Mouse (Mus musculus): Measurements from ENCODE around the gene Gm43191. TPM values are rescaled to one million over a fixed set of nuclear protein-coding genes. Genes with fewer than 3 reads are reported as not detected.

The Gm43191 gene
- polyA plus RNA-seq (2012; rRNA removed) = not detected in 2 replicates

GRCm38 (mm10) chr3:116681160-116681559 lies at the start of gene Gm43191:
Gm43191 (minus strand) TSS chr3:116681260.
- Histone ChIP-seq H3K27ac (ENCODE audit: insufficient read depth, low read length) (no peak within 1 kb of the TSS), H3K4me3 (ENCODE audit: insufficient read depth, low read length) (no peak within 1 kb of the TSS), H3K4me1 (ENCODE audit: control insufficient read depth, insufficient read depth, low read length) (no peaks in the 10 kb centered on the region)
- no peak for TF ChIP-seq POLR2A (IDR thresholded peaks at IDR 0.05; ENCODE audit: extremely low read depth, insufficient read depth, low read length)
- TF ChIP-seq CTCF (IDR thresholded peaks at IDR 0.05; ENCODE audit: extremely low read depth, insufficient read depth, low read length) = no peak

- no peak for TF ChIP-seq POLR2A (IDR thresholded peaks at IDR 0.05; ENCODE audit: extremely low read depth, insufficient read depth, low read length)
- Histone ChIP-seq H3K4me3 (ENCODE audit: insufficient read depth, low read length) (no peak overlapping the region), H3K27ac (ENCODE audit: insufficient read depth, low read length) (no peak overlapping the region), H3K4me1 (ENCODE audit: control insufficient read depth, insufficient read depth, low read length) (no peaks in the 10 kb centered on the region)
Measured at GRCm38 (mm10) chr3:116729483-116730174, 48.6 kb upstream of the Gm43191 start.

- no peak overlapping the region for H3K4me3 ChIP-seq (ENCODE audit: insufficient read depth, low read length)
- no peak overlapping the region for H3K27ac ChIP-seq (ENCODE audit: insufficient read depth, low read length)
- no peaks in the 10 kb centered on the region for H3K4me1 ChIP-seq (ENCODE audit: control insufficient read depth, insufficient read depth, low read length)
- TF ChIP-seq POLR2A (IDR thresholded peaks at IDR 0.05; ENCODE audit: extremely low read depth, insufficient read depth, low read length) = no peak
- no peak for TF ChIP-seq CTCF (IDR thresholded peaks at IDR 0.05; ENCODE audit: extremely low read depth, insufficient read depth, low read length)
Measured at GRCm38 (mm10) chr3:116726807-116727206, 45.7 kb upstream of the Gm43191 start.

- Histone ChIP-seq H3K27ac (ENCODE audit: insufficient read depth, low read length) (no peak overlapping the region), H3K4me1 (ENCODE audit: control insufficient read depth, insufficient read depth, low read length) (no peaks in the 10 kb centered on the region), H3K4me3 (ENCODE audit: insufficient read depth, low read length) (no peak overlapping the region)
- no peak for TF ChIP-seq CTCF (IDR thresholded peaks at IDR 0.05; ENCODE audit: extremely low read depth, insufficient read depth, low read length)
- no peak for TF ChIP-seq POLR2A (IDR thresholded peaks at IDR 0.05; ENCODE audit: extremely low read depth, insufficient read depth, low read length)
Measured at GRCm38 (mm10) chr3:116723496-116724481, 42.7 kb upstream of the Gm43191 start.

GRCm38 (mm10) chr3:116722980-116723379 lies 41.9 kb upstream of the Gm43191 start:
- Histone ChIP-seq H3K4me1 (ENCODE audit: control insufficient read depth, insufficient read depth, low read length) (no peaks in the 10 kb centered on the region), H3K4me3 (ENCODE audit: insufficient read depth, low read length) (no peak overlapping the region), H3K27ac (ENCODE audit: insufficient read depth, low read length) (no peak overlapping the region)
- TF ChIP-seq CTCF (IDR thresholded peaks at IDR 0.05; ENCODE audit: extremely low read depth, insufficient read depth, low read length) (no peak), POLR2A (IDR thresholded peaks at IDR 0.05; ENCODE audit: extremely low read depth, insufficient read depth, low read length) (no peak)

- H3K4me1 ChIP-seq (ENCODE audit: control insufficient read depth, insufficient read depth, low read length) = no peaks in the 10 kb centered on the region
- no peak overlapping the region for H3K27ac ChIP-seq (ENCODE audit: insufficient read depth, low read length)
- no peak for TF ChIP-seq POLR2A (IDR thresholded peaks at IDR 0.05; ENCODE audit: extremely low read depth, insufficient read depth, low read length)
- no peak overlapping the region for H3K4me3 ChIP-seq (ENCODE audit: insufficient read depth, low read length)
Measured at GRCm38 (mm10) chr3:116718951-116719350, 37.9 kb upstream of the Gm43191 start.

GRCm38 (mm10) chr3:116713031-116713430 lies 32.0 kb upstream of the Gm43191 start:
- TF ChIP-seq CTCF (IDR thresholded peaks at IDR 0.05; ENCODE audit: extremely low read depth, insufficient read depth, low read length) = no peak
- TF ChIP-seq POLR2A (IDR thresholded peaks at IDR 0.05; ENCODE audit: extremely low read depth, insufficient read depth, low read length) = no peak
- H3K4me1 ChIP-seq (ENCODE audit: control insufficient read depth, insufficient read depth, low read length) = no peaks in the 10 kb centered on the region; the same call in 1 of the 2 replicates
- no peak overlapping the region for H3K27ac ChIP-seq (ENCODE audit: insufficient read depth, low read length)
- H3K4me3 ChIP-seq (ENCODE audit: insufficient read depth, low read length) = peak overlapping the region; percentile 99; the same call in 1 of the 2 replicates

GRCm38 (mm10) chr3:116712436-116712881 lies 31.4 kb upstream of the Gm43191 start, which contains the start of gene Slc35a3:
Slc35a3 (minus strand) TSS chr3:116712831.
- H3K27ac ChIP-seq (ENCODE audit: insufficient read depth, low read length) = peak within 1 kb of the TSS; percentile 26; the same call in 1 of the 2 replicates
- TF ChIP-seq CTCF (IDR thresholded peaks at IDR 0.05; ENCODE audit: extremely low read depth, insufficient read depth, low read length) = no peak
- no peak for TF ChIP-seq POLR2A (IDR thresholded peaks at IDR 0.05; ENCODE audit: extremely low read depth, insufficient read depth, low read length)
- peak within 1 kb of the TSS; percentile 99 for H3K4me3 ChIP-seq (ENCODE audit: insufficient read depth, low read length)

GRCm38 (mm10) chr3:116711624-116712435 lies 30.8 kb upstream of the Gm43191 start:
- Histone ChIP-seq H3K4me3 (ENCODE audit: insufficient read depth, low read length) (peak overlapping the region; percentile 99), H3K27ac (ENCODE audit: insufficient read depth, low read length) (peak overlapping the region; percentile 26; the same call in 1 of the 2 replicates), H3K4me1 (ENCODE audit: control insufficient read depth, insufficient read depth, low read length) (no peaks in the 10 kb centered on the region; the same call in 1 of the 2 replicates)
- no peak for TF ChIP-seq CTCF (IDR thresholded peaks at IDR 0.05; ENCODE audit: extremely low read depth, insufficient read depth, low read length)
- peak; percentile 14; the same call in 1 of the 2 replicates for TF ChIP-seq POLR2A (IDR thresholded peaks at IDR 0.05; ENCODE audit: extremely low read depth, insufficient read depth, low read length)

More at GRCm38 (mm10) chr3:116712436-116712881, 31.4 kb upstream of the Gm43191 start, which contains the start of gene Slc35a3:
- H3K4me1 ChIP-seq (ENCODE audit: control insufficient read depth, insufficient read depth, low read length) = no peaks in the 10 kb centered on the region; the same call in 1 of the 2 replicates

Measured in cortical plate, adult 2 months (tissue).